Mouse (Mus musculus) kidney, adult 11 months (tissue): Measurements from ENCODE around the gene Tnrc18.

ENCODE experiments used
- DNase-seq: peaks from one replicate; pipeline ENCODE4 v3.0.0; 2022

The Tnrc18 gene

DNA sequence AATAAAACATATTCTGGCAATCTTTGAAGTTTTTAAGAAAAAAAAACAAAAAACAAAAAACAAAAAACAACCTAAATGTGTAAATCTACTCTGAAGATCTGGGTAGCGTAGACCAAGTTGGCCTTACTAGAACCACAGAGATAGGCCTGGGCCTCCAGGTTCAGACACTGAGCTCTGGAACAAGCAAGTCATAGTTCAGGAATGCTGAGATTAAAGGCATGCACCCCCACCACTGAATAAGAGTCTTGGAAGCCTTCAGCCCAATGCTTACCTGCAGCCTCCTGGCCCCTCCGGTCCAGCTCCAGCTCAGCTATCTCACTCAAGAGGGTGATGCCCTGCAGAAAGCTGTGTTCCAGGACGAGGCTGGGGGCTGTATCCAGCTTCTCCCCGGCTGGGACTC is 46.4 kb downstream of the Tnrc18 start:
- DNase-seq: no peak

DNA sequence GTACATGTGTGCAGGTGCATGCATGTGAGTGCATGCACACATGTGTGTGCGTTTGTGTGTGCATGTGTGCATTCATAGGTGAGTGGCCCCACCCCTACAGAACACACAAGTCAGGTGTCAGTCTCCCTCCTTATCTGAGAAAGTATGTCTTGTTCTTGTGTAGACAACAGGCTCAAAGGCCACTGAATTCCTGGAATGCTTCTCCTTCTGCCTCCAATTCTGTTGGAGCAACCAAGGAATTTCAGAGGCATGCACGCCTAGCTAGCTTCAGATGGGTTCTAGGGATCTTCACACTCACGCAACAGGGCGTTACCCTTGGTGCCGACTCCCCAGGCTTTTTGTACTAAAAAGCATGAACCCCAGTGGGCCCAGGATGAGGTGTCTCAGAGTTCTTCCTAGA is 47.8 kb downstream of the Tnrc18 start:
- DNase-seq: no peak

DNA sequence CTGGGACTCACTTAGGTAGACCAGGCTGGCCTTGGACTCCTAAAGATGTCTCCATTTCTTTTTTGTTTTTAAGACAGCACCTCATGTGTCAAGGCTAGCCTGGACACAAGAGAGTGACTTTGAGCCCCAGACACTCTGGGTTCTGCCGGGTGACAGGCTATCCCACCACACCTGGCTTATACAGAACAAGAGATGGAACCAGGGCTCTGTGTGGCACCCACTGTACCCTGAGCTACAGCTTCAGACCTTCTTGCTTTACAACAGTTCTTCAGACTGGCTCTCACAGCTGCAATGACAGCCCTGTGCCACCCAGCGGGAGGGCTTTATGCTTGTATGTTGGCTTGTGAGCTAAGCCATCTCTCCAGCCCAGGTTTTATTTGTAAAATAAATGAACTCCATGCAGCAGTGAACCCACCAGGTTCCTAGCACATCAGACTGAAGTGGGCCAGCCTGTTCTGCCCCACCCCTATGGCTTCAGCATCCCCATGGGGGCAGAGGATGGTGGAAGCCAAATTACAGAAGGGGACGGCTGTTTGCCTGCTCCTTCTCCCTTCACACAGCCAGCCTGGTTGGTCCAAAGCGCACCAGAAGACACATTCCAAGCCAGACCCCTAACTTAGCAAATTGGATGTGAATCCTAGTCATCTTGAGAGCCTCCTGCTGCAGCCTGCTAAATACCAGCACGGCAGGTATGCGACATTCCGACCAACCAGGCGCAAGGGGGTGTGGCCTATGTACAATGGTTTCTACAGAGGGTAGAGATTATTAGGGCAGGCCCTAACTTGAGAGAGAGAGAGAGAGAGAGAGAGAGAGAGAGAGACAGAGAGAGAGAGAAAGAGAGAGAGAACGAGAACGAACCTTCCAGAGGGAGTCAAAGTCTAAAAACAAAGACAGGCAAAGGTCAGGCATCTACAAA is 48.9 kb downstream of the Tnrc18 start:
- DNase-seq: no peak

DNA sequence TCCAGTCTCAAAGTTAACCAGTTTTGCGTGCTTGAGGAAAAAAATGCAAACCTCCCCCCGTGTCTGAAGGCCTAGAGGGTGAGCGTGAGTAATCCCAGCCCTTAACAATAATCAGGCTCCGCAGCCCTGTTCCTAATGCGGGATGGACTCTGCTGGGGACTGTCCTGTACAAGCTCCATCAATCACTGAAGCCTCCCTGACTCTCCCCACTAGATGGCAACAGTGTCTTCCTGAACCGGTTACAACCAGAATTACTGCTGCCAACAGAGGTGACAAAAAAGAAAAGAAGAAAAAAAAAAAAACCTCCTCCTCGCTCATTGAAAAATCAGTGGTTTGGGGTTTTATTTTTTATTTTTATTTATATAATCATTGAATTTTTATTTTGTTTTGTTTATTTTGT is 49.5 kb downstream of the Tnrc18 start:
- peak; percentile 77 for DNase-seq

DNA sequence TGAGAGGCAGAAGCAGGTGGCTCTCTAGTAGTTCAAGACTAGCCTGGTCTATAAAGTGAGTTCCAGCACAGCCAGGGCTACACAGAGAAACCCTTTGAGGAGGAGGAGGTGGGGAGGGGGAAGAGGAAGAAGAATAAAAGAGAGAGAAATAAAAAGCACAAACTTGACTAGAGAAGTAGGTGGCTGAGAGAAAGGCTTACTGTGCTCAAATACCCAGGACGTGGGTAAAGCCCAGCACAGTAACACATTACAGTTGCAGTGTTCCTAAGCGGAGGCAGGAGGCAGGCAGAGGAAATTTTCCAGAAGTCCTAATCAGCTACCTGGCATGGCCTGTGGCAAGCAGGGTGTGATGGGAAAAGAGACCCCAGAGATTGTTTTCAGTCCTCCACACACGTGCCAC is 50.8 kb downstream of the Tnrc18 start:
- DNase-seq: no peak

DNA sequence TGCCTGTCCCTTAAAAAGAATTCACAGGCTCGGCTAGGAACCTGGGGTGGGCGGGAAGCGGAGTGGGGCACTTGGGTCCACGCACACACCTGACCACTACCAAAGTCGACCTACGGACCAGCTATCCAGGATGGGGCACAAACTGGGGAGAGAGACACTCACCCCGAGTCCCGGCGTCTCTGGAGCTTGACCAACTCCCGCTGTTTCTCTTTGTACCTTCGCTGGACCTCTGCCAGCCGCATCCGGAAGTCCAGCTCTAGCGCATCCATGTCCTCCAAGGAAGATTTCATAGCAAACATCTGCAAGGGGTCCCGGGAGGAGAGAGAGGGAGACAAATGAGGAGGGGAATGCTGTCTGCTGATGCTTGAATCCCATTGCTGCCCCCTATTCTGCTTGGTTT is 52.6 kb downstream of the Tnrc18 start:
- no peak for DNase-seq

DNA sequence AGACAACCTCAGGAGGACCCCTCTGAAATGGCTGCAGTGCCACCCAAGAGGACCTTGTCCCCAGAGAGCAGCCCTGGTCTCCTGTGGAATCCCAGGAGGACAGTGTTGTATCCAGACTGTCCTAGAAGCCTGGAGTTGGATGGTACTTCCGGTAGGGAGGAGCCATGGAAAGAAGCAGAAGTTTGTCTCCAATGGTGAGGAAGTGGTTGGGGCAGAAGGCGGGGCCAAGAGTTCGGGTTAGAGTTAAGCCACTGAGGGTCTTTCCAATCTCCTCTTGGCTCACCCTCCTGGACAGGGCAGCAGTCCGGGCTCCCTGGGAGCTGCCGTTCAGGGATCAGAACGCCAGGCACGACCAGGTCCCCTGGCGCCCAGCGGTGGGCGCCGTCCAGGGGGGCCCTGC is 53.2 kb downstream of the Tnrc18 start:
- no peak for DNase-seq

DNA sequence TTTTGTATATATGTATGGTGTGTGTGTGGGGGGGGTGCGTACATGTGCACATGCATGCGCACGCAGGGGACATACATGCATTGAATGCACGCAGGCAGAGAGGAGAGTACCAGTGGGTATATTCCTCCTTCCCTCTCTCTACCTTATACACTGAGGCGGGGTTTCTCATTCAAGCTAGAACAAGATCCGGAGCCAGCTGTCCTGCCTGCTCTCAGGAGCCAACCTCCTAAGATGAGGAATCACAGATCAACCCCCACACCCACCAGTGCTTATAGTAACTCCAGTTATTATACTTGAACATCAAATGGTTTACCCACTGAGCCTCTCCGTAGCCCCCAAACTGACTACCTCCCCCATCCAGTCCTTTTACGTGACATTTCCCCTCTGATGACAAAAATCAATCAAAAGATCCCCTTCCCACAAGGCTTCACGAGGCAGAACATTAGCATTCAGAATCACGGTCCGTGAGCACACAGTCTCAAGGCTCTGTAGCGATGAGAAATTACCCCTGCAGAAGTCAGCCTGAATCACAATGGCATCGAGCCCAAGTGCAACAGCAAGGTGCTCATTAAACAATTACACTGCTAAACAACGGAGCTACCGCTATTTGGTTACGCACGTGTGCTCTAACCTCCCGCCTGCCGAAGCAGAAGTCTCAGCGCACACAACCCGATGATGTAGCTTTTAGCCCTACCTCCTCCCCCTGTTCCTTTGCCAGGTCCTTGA is 55.2 kb downstream of the Tnrc18 start:
- DNase-seq: no peak

DNA sequence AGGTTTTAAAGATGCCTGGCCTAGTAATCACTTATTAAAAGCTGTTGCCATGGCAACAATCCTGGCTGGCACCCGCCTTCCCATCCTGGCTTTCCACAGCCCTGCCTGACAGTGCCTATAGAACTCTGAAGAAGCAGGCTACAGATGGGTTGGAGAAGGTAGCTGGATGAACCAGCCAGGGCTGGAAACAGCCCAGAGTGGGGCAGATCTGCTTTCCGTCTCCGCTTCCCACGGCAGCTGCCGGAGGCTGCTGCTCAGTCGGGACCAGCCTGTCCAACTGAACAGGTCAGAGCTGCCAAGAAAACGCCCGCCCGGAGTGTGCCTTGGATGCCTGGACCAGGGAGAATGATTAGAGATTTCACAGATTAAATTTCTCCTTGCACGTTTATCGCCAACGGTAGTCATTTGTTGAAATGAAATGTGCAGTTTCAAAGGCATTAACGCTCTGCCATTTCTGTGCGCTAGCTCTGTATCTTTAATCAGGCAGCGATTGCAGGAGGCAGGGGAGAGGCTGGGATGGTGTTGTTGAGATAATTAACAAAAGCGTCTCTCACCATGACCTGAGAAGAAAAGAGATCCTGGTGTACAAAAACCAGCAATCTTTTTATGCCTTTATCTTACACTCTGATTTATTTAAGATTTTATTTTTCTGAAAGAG is 56.0 kb downstream of the Tnrc18 start:
- no peak for DNase-seq

DNA sequence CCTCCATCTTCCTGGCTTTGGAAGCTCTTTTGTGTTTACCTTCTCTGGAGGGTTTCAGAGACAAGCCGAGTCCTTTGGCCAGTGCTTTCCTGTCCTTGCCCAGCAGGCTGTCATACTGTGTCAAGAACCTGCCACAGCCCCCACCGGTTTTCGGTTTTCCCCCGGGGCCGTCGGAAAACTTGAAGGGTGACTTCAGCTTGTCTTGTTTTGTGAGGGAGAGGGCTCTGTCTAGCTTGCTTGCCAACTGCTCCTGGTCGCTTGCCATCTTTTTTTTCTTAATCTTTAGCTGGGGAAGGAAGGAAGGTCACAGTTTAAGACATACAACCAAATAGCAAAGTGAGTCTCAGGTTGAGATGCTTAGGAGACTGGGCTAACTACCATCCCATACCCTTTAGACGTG is 57.7 kb downstream of the Tnrc18 start:
- DNase-seq: no peak

DNA sequence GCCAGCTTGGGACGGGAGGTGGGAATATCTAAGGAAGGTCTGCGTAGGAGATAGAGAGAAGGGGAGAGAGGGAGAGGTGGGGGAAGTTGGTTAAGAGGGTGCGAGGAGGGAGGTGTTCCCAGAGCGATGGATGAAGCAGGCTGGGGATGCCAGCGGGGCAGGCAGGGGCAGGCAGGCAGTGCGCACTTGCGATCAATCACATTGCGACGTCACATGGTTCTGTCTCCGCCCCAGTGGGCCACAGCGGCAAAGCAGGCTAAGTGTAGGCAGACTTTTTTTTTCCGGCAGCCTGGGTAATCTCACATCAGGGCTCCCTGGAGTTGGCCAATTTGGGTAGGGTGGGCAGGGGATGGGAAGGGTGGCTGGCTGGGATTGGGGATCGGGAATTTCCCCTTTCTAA is 65.2 kb downstream of the Tnrc18 start:
- DNase-seq: no peak

DNA sequence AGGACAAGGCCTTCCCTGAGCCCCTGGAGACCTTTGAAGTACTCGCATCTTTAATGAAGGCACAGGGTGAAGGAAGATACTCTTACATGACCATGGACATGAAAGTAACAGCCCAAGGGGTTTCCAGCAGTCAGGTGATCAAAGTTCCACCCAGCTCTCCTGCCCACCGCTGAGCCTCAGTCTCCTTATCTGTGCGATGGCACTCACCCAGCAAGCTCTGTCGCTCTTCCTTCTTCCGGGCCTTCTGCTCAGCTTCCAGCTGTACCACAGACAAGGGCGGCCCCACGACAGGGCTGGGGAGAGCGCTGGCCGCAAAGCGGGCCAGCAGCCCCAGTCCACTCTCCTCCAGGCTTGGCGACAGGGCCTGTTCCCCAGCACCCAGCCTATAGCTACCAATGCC is 67.3 kb downstream of the Tnrc18 start:
- DNase-seq: no peak

DNA sequence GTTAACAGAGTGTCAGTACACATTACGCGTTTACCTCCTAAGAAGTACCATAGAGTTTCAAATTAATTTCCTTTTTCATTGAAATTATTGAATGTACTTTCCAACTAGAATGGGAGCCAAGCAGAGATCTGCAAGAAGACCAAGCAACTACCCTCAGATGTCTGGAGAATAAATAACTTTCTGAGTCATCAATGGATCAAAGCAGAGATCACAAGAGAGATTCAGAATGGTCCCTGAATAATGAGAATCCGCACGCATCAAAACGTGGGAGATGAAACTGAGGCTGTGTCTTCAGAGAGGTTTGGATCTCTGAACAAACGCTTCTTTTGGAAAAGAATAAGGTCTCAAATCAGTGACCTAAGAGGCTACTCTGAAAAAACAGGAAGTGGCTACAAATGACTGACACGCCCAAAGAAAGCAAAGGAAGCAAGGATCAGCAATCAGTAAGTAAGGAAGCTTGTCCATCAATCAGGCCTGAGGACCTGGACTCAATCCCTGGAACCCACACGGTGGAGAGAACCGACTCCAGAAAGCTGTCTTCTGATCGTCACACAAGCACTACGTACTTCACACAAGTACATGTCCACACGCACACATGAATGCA is 70.3 kb downstream of the Tnrc18 start:
- DNase-seq: no peak

DNA sequence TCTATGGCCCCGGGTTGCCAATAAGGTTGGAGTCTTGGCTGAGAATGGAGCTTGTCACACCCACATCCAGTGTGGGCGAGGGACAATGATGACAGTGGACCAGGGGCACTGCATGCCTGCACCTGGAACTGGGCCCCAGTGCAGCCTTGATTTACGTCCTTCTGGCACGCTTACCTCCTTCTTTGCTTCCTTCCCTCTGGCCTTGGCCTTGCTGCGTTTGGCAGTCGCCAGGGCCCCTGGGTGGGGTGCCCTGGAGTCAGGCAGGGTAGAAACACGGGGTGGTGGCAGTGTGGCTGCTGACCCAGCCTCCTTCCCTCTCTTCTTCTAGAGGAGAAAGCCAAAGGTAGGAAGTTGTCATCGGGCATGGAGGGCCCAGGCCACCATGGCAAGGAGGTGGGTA is 77.5 kb downstream of the Tnrc18 start:
- DNase-seq: no peak

DNA sequence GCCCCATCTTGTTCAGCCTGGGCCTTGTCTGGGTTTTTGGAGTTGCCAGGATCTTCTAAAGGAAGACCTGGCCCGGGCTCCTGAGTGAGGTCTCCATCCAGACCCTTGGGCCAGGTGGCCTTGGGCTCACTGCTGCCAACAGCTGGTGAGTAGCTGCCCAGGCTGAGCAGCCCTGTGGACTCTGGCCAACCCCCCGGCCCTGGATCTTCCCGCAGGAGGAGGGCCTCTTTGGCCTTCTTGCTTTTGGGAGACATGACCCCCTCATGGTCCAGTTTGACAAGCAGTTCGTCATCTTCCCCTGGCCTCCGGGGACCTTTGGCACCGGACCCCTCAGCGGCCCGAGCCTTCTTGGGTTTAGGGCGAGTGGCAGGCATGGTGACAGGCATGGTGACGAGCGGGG is 85.5 kb downstream of the Tnrc18 start:
- no peak for DNase-seq

DNA sequence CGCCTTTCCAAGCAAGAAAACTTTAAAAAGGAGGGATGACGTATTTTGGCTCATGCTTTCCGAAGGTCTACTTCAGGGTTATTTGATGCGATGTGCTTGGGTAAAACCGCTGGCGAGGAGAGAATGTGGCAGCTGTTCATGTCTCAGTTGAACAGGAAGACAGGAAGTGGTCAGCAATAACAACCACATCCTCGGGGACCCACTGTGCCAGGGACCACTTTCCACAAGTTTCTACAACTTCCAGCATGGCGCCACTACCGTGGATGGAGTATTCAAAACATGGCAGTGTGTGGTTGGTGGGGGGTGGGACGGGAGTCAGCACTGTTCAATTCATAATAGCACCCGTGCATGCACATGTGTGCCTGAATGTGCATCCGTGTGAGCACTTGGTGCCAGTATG is 87.2 kb downstream of the Tnrc18 start:
- DNase-seq: no peak

DNA sequence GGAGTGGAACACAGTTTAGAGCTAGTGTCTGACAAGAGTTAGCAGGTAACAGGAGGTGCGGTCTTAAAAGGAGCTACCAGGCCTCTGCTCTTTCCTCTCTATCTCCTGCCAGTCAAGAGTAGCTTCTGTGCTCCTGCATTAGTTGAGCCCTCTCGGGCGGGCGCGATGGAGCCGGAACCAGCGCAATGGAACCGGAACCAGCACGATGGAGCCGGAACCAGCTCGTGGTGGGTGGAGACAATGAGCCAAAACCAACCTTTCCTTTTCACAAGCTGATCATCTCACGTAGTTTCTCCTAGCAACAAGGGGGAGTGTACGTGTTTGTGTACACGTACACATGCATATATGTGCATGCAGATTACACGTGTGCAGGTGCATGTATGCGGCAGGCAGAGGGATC is 89.2 kb downstream of the Tnrc18 start:
- no peak for DNase-seq

DNA sequence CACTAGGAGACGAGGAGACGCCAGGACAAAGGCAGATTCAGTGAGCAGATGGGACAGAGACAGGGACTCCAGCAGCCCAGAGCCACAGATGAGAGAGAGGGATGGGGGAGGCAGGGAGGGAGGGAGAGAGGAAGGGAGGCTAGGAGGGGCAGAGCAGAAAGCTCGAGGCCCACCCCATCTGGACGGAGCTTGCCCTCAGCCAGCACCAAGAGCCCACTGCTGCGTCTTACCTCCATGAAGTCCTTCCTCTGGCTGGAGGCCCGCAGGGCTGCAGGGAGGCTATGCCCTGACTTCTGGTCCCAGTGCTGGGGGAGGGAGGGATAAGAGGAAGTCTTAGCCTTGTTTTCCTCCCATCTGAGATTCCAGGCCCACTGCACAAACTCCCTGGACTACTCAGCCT is 90.7 kb downstream of the Tnrc18 start:
- no peak for DNase-seq

DNA sequence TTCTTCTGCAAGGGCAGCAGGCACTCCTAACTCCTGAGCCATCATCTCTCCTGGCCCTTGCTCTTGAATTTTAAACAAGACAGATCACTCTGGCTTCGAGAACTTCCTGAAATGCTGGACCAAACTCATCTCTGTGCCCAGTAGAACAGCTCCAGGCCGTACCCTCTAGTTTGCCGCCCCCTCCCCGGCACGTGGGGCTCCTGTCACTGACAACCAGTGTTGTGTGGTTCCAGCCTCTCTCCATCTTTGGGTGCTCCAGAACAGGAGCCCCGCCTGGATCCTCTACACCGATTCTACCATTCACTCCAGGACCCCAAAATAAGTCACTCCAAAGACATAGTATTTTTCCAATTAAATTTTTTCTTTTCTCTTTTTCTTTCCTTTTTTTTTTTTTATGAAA is 93.2 kb downstream of the Tnrc18 start:
- DNase-seq: no peak

DNA sequence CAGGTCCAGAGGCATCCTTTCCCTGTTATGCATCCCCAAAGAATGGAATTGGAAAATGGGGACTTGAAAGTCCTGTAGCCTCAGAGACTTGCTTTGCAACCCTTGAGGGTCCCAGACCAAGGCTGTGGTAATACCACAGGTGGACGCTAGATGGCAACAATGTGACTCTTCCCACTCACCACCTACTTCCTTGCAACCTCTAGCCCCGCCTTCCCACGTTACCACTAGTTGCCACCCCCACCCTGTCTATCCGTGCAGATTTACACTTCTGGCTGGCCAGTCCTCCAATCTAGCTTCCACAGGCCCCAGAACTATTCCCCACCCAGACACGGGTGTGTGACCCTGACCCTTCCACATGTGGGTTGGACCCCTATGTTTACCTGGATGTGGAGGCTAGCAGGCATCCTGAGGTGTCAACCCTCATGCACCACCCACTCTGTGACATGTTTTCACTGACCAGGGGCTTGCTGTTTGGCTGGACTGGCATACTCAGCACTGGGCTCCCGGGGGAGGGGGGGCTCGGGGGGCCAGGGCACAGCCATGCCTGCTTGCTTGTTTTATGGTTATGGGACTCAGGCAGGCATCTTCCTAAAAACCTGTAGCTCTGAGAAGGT is 93.8 kb downstream of the Tnrc18 start:
- peak; percentile 48 for DNase-seq

DNA sequence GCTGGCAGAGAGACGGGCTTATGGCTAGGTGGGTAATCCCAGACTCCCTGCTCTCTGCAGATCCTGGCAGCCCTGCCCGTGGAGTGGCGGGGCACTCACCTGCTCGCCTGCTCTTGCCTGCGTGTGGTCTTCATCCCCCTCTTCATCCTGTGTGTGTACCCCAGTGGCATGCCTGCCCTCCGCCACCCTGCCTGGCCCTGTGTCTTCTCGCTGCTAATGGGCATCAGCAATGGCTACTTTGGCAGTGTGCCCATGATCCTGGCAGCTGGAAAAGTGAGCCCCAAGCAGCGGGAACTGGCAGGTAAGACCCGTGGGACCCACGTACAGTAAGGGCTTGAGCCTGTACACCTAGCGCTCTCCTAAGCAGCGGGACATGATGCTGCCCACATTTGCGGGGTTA is 97.6 kb downstream of the Tnrc18 start:
- no peak for DNase-seq

DNA sequence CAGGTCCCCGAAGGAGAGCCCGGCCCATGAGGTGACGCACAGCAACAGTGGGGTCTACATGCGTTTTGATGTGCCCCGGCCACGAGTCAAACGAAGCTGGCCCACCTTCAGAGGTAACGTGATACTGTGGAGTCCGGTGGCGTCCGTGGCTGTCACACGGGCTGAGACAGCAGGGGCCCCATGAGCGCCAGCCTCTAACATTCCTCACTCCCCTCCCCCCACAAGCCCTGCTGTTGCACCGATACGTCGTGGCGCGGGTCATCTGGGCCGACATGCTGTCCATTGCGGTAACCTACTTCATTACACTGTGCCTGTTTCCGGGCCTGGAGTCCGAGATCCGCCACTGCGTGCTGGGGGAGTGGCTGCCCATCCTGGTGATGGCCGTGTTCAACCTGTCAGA is 99.0 kb downstream of the Tnrc18 start:
- no peak for DNase-seq

DNA sequence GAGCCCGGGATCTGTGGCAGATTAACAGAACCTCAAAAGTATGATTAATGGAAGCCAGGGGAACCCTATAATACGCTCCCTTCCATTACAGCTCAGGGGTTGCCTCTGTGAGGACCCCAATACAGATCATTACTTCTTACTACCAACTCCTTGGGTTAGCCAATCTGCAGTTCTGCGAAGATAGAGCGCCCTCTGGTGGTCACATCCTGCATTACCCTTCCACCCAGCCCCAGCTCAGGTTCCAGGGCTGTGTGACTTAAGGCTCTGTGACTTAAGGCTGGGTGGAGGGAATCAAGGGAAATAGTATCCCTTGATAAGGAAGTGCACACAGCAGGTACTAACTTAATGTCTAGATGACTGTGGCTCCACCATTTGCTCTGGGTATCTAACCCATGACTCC is 99.4 kb downstream of the Tnrc18 start:
- DNase-seq: peak; percentile 44
